ENCODE assay signal across 8 mouse cellular contexts in the genomic region with DNA sequence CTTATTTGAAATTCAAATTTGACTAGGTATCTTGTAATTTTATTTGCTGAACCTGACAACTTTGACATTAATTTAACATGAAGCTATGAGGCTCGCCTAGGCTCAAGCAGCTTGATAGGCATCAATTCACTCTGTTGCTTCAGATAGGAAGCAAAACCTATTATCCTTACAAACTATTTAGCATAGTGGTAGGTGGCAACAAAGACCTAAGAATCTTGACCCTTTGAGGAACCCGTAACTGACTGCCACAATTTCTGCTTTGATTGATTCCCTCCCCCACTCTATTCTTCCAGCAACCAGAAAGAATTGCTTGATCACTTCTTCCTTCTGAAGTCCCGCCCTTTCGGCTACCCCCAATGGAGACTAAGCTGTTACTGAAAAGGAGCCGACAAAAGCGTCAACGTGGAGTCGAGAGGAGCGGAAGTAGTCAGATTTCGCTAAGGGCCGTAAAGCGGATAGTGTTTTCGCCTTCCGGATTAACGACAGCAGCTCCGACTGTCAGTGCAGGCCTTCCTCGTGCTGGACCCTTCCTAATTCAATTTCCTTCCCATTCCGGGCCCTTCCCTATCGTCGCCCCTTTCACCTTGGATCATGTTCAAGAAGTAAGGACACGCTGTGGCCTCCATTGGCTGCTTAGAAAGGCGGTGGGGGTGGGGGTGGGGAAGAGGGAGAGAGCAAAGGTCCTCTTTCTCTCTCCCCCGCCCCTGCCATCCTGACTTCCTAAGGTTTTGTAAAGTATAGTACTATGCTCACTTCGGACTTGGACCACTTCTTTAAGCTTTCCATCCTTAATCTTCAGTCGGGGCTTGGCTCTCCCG. TPM values are rescaled to one million over a fixed set of nuclear protein-coding genes. Genes with fewer than 3 reads are reported as not detected.
DNase-seq lines count a peak whose midpoint lies in the region; ATAC-seq and TF ChIP-seq lines count a peak whose summit lies in the region.

TSS of gene Mcts1 (plus strand) at position 402 of the 818 bp plus-strand sequence.

- peak within 1 kb of the TSS; percentile 44 for H3K27ac ChIP-seq in ES-E14 (ENCODE audit: insufficient read depth, low read depth, low read length, poor library complexity, severe bottlenecking)
- H3K27ac ChIP-seq in forebrain, embryonic 16.5 days (ENCODE audit: low read length) = peak within 1 kb of the TSS; percentile 86
- peak within 1 kb of the TSS; percentile 83 for H3K27ac ChIP-seq in layer of hippocampus, adult 2 months
- H3K27ac ChIP-seq in lung, embryonic 14.5 days (ENCODE audit: low read depth) = peak within 1 kb of the TSS; percentile 80
- peak within 1 kb of the TSS; percentile 69 for H3K27ac ChIP-seq in olfactory bulb, adult 2 months (ENCODE audit: insufficient read depth, low read depth, low read length)
- H3K27ac ChIP-seq in thymus, adult 2 months (ENCODE audit: control insufficient read depth, insufficient read depth, low read length) = peak within 1 kb of the TSS; percentile 68

- peak within 1 kb of the TSS; percentile 65 for H3K4me2 ChIP-seq in forebrain, embryonic 16.5 days (ENCODE audit: low read length)
- peak within 1 kb of the TSS; percentile 58 for H3K4me2 ChIP-seq in lung, embryonic 14.5 days

- peak; percentile 95 for ATAC-seq in forebrain, embryonic 16.5 days
- ATAC-seq in lung, embryonic 14.5 days (ENCODE audit: insufficient read depth) = peak; percentile 91

- DNase-seq in ES-E14 (ENCODE audit: low read depth, low spot score) = peak; percentile 72
- peak; percentile 82 for DNase-seq in cerebellum, adult 11-12 months
- DNase-seq in heart, postnatal 36 days = peak; percentile 58 to 64
- peak; percentile 71 to 85 for DNase-seq in layer of hippocampus, adult 2 months (ENCODE audit: low spot score in 2 of 2)
- DNase-seq in lung, embryonic 14.5 days = peak; percentile 88
- peak; percentile 63 for DNase-seq in thymus, adult 2 months

- in situ Hi-C loops in ES-E14 (cut with MboI; ENCODE audit: low sequenced_read_pairs in 2 of 2, unreplicated experiment in 2 of 2) = no loop called here

- peak within 1 kb of the TSS; percentile 74 to 90 for H3K4me3 ChIP-seq in ES-E14 (ENCODE audit: insufficient read depth in 1 of 2, low read depth in 1 of 2, low read length in 2 of 2, poor library complexity in 1 of 2, severe bottlenecking in 1 of 2)
- peak within 1 kb of the TSS; percentile 56 for H3K4me3 ChIP-seq in forebrain, embryonic 16.5 days (replicated peaks; ENCODE audit: low read length)
- peak within 1 kb of the TSS; percentile 65 for H3K4me3 ChIP-seq in layer of hippocampus, adult 2 months
- H3K4me3 ChIP-seq in lung, embryonic 14.5 days (ENCODE audit: low read depth, low read length) = peak within 1 kb of the TSS; percentile 51
- H3K4me3 ChIP-seq in olfactory bulb, adult 2 months (ENCODE audit: insufficient read depth, low read depth, low read length) = peak within 1 kb of the TSS; percentile 57
- peak within 1 kb of the TSS; percentile 88 for H3K4me3 ChIP-seq in thymus, adult 2 months (ENCODE audit: control insufficient read depth, insufficient read depth, low read length)

- H3K36me3 ChIP-seq in ES-E14 (ENCODE audit: control insufficient read depth, insufficient read depth, low read length, poor library complexity, severe bottlenecking) = no peaks in the 10 kb centered on the region
- no peaks in the 10 kb centered on the region for H3K36me3 ChIP-seq in forebrain, embryonic 16.5 days (ENCODE audit: control insufficient read depth, insufficient read depth)
- no peaks in the 10 kb centered on the region for H3K36me3 ChIP-seq in lung, embryonic 14.5 days (ENCODE audit: insufficient read depth)
- H3K36me3 ChIP-seq in thymus, adult 2 months (ENCODE audit: control insufficient read depth, insufficient read depth, low read length) = no peaks in the 10 kb centered on the region

- no peaks in the 10 kb centered on the region for H3K9me3 ChIP-seq in ES-E14 (ENCODE audit: control insufficient read depth, insufficient read depth, low read depth, low read length)
- no peaks in the 10 kb centered on the region for H3K9me3 ChIP-seq in forebrain, embryonic 16.5 days (ENCODE audit: control insufficient read depth, low read length)
- no peaks in the 10 kb centered on the region for H3K9me3 ChIP-seq in lung, embryonic 14.5 days (ENCODE audit: low read depth, low read length)

- TF ChIP-seq CTCF in layer of hippocampus, adult 2 months (conservative IDR thresholded peaks at IDR 0.05) = no peak
- no peak for TF ChIP-seq CTCF in lung, embryonic 14.5 days (IDR thresholded peaks at IDR 0.05; ENCODE audit: low read depth)
- TF ChIP-seq CTCF in olfactory bulb, adult 2 months (IDR thresholded peaks at IDR 0.05; ENCODE audit: insufficient read depth, low read depth, low read length) = no peak
- no peak for TF ChIP-seq CTCF in thymus, adult 2 months (IDR thresholded peaks at IDR 0.05; ENCODE audit: borderline replicate concordance, control insufficient read depth, extremely low read depth, insufficient read depth, low read length, poor library complexity)

- intact Hi-C loops in heart, postnatal 36 days (cut with DNase I) = loop anchor here (2.0 to 5.0 kb wide), 2 partner anchors 34 to 38 kb away; partner anchors contain the start of gene C1galt1c1

- WGBS in forebrain, embryonic 16.5 days = 13% methylated on average over 23 of the region's 26 CpGs
- WGBS in lung, embryonic 14.5 days = 15% methylated on average over 26 of the region's 26 CpGs
- 12% methylated on average over 26 of the region's 26 CpGs for WGBS in olfactory bulb, adult 2 months
- under 1% methylated on average over 26 of the region's 26 CpGs for WGBS in thymus, adult 2 months

- no peaks in the 10 kb centered on the region for H3K4me1 ChIP-seq in ES-E14 (ENCODE audit: control insufficient read depth in 2 of 2, insufficient read depth in 2 of 2, low read length in 2 of 2, poor library complexity in 1 of 2)
- H3K4me1 ChIP-seq in forebrain, embryonic 16.5 days (replicated peaks; ENCODE audit: control insufficient read depth, insufficient read depth, low read length) = no peaks in the 10 kb centered on the region
- no peaks in the 10 kb centered on the region for H3K4me1 ChIP-seq in lung, embryonic 14.5 days (ENCODE audit: insufficient read depth)
- H3K4me1 ChIP-seq in olfactory bulb, adult 2 months (ENCODE audit: control insufficient read depth, insufficient read depth, low read length) = no peaks in the 10 kb centered on the region
- no peaks in the 10 kb centered on the region for H3K4me1 ChIP-seq in thymus, adult 2 months (replicated peaks; ENCODE audit: control insufficient read depth, insufficient read depth, low read length)

- no peak for TF ChIP-seq POLR2A in olfactory bulb, adult 2 months (IDR thresholded peaks at IDR 0.05; ENCODE audit: insufficient read depth, low read depth, low read length)
- no peak for TF ChIP-seq POLR2A in thymus, adult 2 months (IDR thresholded peaks at IDR 0.05; ENCODE audit: control insufficient read depth, extremely low read depth, insufficient read depth, low read length, poor library complexity)

- no peaks in the 10 kb centered on the region for H3K27me3 ChIP-seq in forebrain, embryonic 16.5 days (replicated peaks; ENCODE audit: control insufficient read depth, insufficient read depth, low read length)
- no peaks in the 10 kb centered on the region for H3K27me3 ChIP-seq in lung, embryonic 14.5 days (ENCODE audit: insufficient read depth, low read length)
- no peaks in the 10 kb centered on the region for H3K27me3 ChIP-seq in thymus, adult 2 months (ENCODE audit: control insufficient read depth, insufficient read depth, low read length)

- peak within 1 kb of the TSS; percentile 78 for H3K9ac ChIP-seq in ES-E14 (ENCODE audit: insufficient read depth, low read depth, low read length, poor library complexity, severe bottlenecking)
- peak within 1 kb of the TSS; percentile 64 for H3K9ac ChIP-seq in forebrain, embryonic 16.5 days (replicated peaks; ENCODE audit: low read depth, low read length)
- H3K9ac ChIP-seq in lung, embryonic 14.5 days = peak within 1 kb of the TSS; percentile 59

TF ChIP-seq in ES-E14, 5 proteins besides CTCF, POLR2A, EP300 and RAD21:
- TF ChIP-seq MAFK (IDR thresholded peaks at IDR 0.05; ENCODE audit: insufficient read depth, low read depth, low read length) = 0 out of 2 replicates have a peak, but pooled peaks have one; percentile 51
- no peak for TF ChIP-seq ZNF384 (IDR thresholded peaks at IDR 0.05; ENCODE audit: low read depth, low read length)
- TF ChIP-seq CHD2 (IDR thresholded peaks at IDR 0.05; ENCODE audit: low read depth, low read length) = no peak
TF ChIP-seq in ES-E14: peak in this region for 1.

RNA-seq across cellular contexts. Expression of gene Mcts1, which starts in this region (rescaled TPM):
- total RNA-seq in ES-E14 (2012; rRNA removed) = 37.3 and 44.7 TPM in 2 replicates
- 163 and 167 TPM in 2 replicates for polyA plus RNA-seq in forebrain, embryonic 16.5 days (2015; fragmentation: Nextera tagmentation; extraction: Ambion mirVana)
- total RNA-seq in heart, postnatal 36 days (2021) = 10 to 100 TPM; 40.2 to 42.9 TPM
- total RNA-seq in layer of hippocampus, adult 2 months (2021) = 10 to 100 TPM; 83.9 to 92.8 TPM
- 78.2 and 82.0 TPM in 2 replicates for polyA plus RNA-seq in lung, embryonic 14.5 days (2014; fragmentation: Nextera tagmentation; extraction: Ambion mirVana)
- polyA plus RNA-seq in olfactory bulb, adult 2 months (2012; ENCODE audit: insufficient read depth, insufficient read length, low replicate concordance, missing spikeins) = not detected in 2 replicates
- polyA plus RNA-seq in thymus, adult 2 months (2012; rRNA removed) = 11.1 and 12.4 TPM in 2 replicates

Comparison
In these comparisons a context has a peak if more than half of its experiments do, and no peak if none do; other contexts are left out.
1. Peak in every context shown above with its lines: DNase-seq, ATAC-seq, H3K4me3 ChIP-seq and H3K27ac ChIP-seq.
2. RNA of gene Mcts1 (polyA plus RNA-seq): 163 to 167 TPM in forebrain, embryonic 16.5 days, 78.2 to 82.0 TPM in lung, embryonic 14.5 days and 11.1 to 12.4 TPM in thymus, adult 2 months; not detected in olfactory bulb, adult 2 months; every median in the first group is over 10 times any median in the second.